Mouse (Mus musculus) intestine, embryonic 14.5 days (tissue): ENCODE data around the gene Eno3. TPM values are rescaled to one million over a fixed set of nuclear protein-coding genes. Genes with fewer than 3 reads are reported as not detected.

ENCODE experiments used
- ATAC-seq: fragments of 200-750 bp; cut with Nextera tagmentation; replicated peaks from 2 replicates; pipeline ENCODE4 v1.8.0; 2017; ENCODE audit warnings: low read depth, moderate number of reproducible peaks, moderate TSS enrichment, moderate library complexity; ENCODE audit not compliant: low FRiP score, low TSS enrichment
- DNase-seq: peaks from one replicate; pipeline ENCODE4 v3.0.0-alpha.2; 2018; ENCODE audit warnings: low spot score
- H3K27ac ChIP-seq: fragments of 300-500 bp; sonication (generic); 2 replicates; pipeline ENCODE4 v1.5.1; 2014; ENCODE audit warnings: low read depth, mild to moderate bottlenecking, control low read depth
- H3K27me3 ChIP-seq: fragments of 300-500 bp; sonication (generic); replicated peaks from 2 replicates; pipeline ENCODE4 v1.6.1; 2014; ENCODE audit warnings: low read length, control low read depth; ENCODE audit not compliant: control insufficient read depth, insufficient read depth
- H3K36me3 ChIP-seq: fragments of 300-500 bp; sonication (generic); 2 replicates; pipeline ENCODE4 v1.6.1; 2014; ENCODE audit warnings: low read length, control low read depth; ENCODE audit not compliant: control insufficient read depth, insufficient read depth
- H3K4me1 ChIP-seq: fragments of 300-500 bp; sonication (generic); replicated peaks from 2 replicates; pipeline ENCODE4 v1.6.1; 2014; ENCODE audit warnings: low read length, control low read depth, mixed read lengths; ENCODE audit not compliant: control insufficient read depth, insufficient read depth
- H3K4me2 ChIP-seq: fragments of 300-500 bp; sonication (generic); 2 replicates; pipeline ENCODE4 v1.6.1; 2014; ENCODE audit warnings: low read length
- H3K4me3 ChIP-seq: fragments of 300-500 bp; sonication (generic); 2 replicates; pipeline ENCODE4 v1.5.1; 2014; ENCODE audit warnings: low read depth, low read length, control low read depth, mixed read lengths
- H3K9ac ChIP-seq: fragments of 300-500 bp; sonication (generic); 2 replicates; pipeline ENCODE4 v1.6.1; 2014; ENCODE audit warnings: mild to moderate bottlenecking, low read length
- H3K9me3 ChIP-seq: fragments of 300-500 bp; sonication (generic); 2 replicates; pipeline ENCODE4 v1.6.1; 2016; ENCODE audit warnings: low read length, control low read depth; ENCODE audit not compliant: control insufficient read depth
- WGBS: fragments of 180-500 bp; shearing (Covaris S2); extraction: QIAGEN DNeasy Blood & Tissue Kit; methylation state at CpG from one replicate; pipeline ENCODE4 v1.1.7; 2014; 5-methylcytosine and 5-hydroxymethylcytosine counted together
- microRNA-seq: library from miRNA; unstranded; fragments of <30 nt; microRNA quantifications from one replicate; pipeline ENCODE4, GENCODE M21; 2016
- polyA plus RNA-seq: library from polyadenylated mRNA; unstranded; fragments of >200 nt; fragmentation: Nextera tagmentation; extraction: Ambion mirVana; gene quantifications from 2 replicates; pipeline ENCODE4 v1.2.1, GENCODE M21; 2014

Gene Eno3
- polyA plus RNA-seq, 1 experiment from 2014 or later: 13.5 TPM

GRCm38 (mm10) chr11:70701984-70702733 lies 45.2 kb downstream of the Eno3 start:
- WGBS: 72% methylated on average over 6 of the region's 6 CpGs
- no peaks in the 10 kb centered on the region for H3K27me3 ChIP-seq
- no peaks in the 10 kb centered on the region for H3K9me3 ChIP-seq
- H3K4me3 ChIP-seq: peak overlapping the region; percentile 76; the same call in 1 of the 2 replicates
- peaks cover 12% of the 10 kb centered on the region for H3K4me1 ChIP-seq
- no peak for ATAC-seq
- no peak for DNase-seq
- H3K27ac ChIP-seq: no peak overlapping the region
- peak overlapping the region; percentile 78 for H3K4me2 ChIP-seq
- H3K36me3 ChIP-seq: peaks cover 40% of the 10 kb centered on the region
- H3K9ac ChIP-seq: 0 out of 2 replicates have a peak overlapping the region, but pooled peaks have one; percentile 0

GRCm38 (mm10) chr11:70702781-70703180 lies 45.8 kb downstream of the Eno3 start:
- Histone ChIP-seq H3K27me3 (no peaks in the 10 kb centered on the region), H3K4me2 (no peak overlapping the region), H3K9me3 (no peaks in the 10 kb centered on the region), H3K27ac (no peak overlapping the region), H3K36me3 (peaks cover 46% of the 10 kb centered on the region), H3K4me3 (no peak overlapping the region), H3K4me1 (peaks cover 12% of the 10 kb centered on the region), H3K9ac (no peak overlapping the region)
- no peak for DNase-seq
- ATAC-seq: no peak
- WGBS: 79% methylated on average over 6 of the region's 6 CpGs

GRCm38 (mm10) chr11:70706127-70706526 lies 49.1 kb downstream of the Eno3 start:
- Histone ChIP-seq H3K36me3 (peaks cover 78% of the 10 kb centered on the region), H3K4me1 (peaks cover 11% of the 10 kb centered on the region), H3K9ac (no peak overlapping the region), H3K27me3 (no peaks in the 10 kb centered on the region), H3K4me2 (no peak overlapping the region), H3K9me3 (no peaks in the 10 kb centered on the region), H3K4me3 (no peak overlapping the region), H3K27ac (no peak overlapping the region)
- DNase-seq (no peak), ATAC-seq (no peak)
- 75% methylated on average over 3 of the region's 3 CpGs for WGBS

- Histone ChIP-seq H3K27ac (no peak overlapping the region), H3K4me1 (no peaks in the 10 kb centered on the region), H3K9ac (no peak overlapping the region), H3K36me3 (peaks cover 87% of the 10 kb centered on the region), H3K4me3 (no peak overlapping the region), H3K27me3 (no peaks in the 10 kb centered on the region), H3K4me2 (no peak overlapping the region), H3K9me3 (no peaks in the 10 kb centered on the region)
- no peak for DNase-seq
- ATAC-seq: no peak
- WGBS: 91% methylated on average over 10 of the region's 10 CpGs
Measured at GRCm38 (mm10) chr11:70711026-70711425, 54.0 kb downstream of the Eno3 start.

Small RNAs within 50 kb of the gene (microRNA-seq; reads per million reads assigned to microRNA genes)
- not detected for gene Mir6925

Other genes starting within 250 kb of the Eno3 start
- gene Pelp1, start 247.2 kb upstream of the Eno3 start, polyA plus RNA-seq: 34.3 and 41.2 TPM in 2 replicates
- 15.8 and 17.9 TPM in 2 replicates for gene Arrb2, start 224.6 kb upstream of the Eno3 start, polyA plus RNA-seq
- gene Med11, start 205.3 kb upstream of the Eno3 start, polyA plus RNA-seq: 50.7 and 51.6 TPM in 2 replicates
- gene Zmynd15, start 197.8 kb upstream of the Eno3 start, polyA plus RNA-seq: 0.75 and 0.92 TPM in 2 replicates
- gene Cxcl16, start 197.2 kb upstream of the Eno3 start, polyA plus RNA-seq: 8.0 and 10.0 TPM in 2 replicates
- gene Tm4sf5, start 152.0 kb upstream of the Eno3 start, polyA plus RNA-seq: 100 and 104 TPM in 2 replicates
- 0.28 and 1.1 TPM in 2 replicates for gene Vmo1, start 142.6 kb upstream of the Eno3 start, polyA plus RNA-seq
- gene Gltpd2, start 138.0 kb upstream of the Eno3 start, polyA plus RNA-seq: 0.46 and 0.83 TPM in 2 replicates
- gene Psmb6, start 131.8 kb upstream of the Eno3 start, polyA plus RNA-seq: 792 and 802 TPM in 2 replicates
- gene Gm40193, start 124.3 kb upstream of the Eno3 start, polyA plus RNA-seq: not detected in 2 replicates
- 9.7 and 11.7 TPM in 2 replicates for gene Pld2, start 117.1 kb upstream of the Eno3 start, polyA plus RNA-seq
- gene Mink1, start 94.3 kb upstream of the Eno3 start, polyA plus RNA-seq: 16.9 and 19.9 TPM in 2 replicates
- gene 4930544D05Rik, start 41.4 kb upstream of the Eno3 start, polyA plus RNA-seq: not detected in 2 replicates
- gene Chrne, start 38.0 kb upstream of the Eno3 start, polyA plus RNA-seq: 0.30 and 0.50 TPM in 2 replicates
- 0.26 and 0.37 TPM in 2 replicates for gene Gp1ba, start 18.1 kb upstream of the Eno3 start, polyA plus RNA-seq
- gene Rnf167, start 10.0 kb upstream of the Eno3 start, polyA plus RNA-seq: 101 and 115 TPM in 2 replicates
- 155 and 158 TPM in 2 replicates for gene Slc25a11, start 9.7 kb upstream of the Eno3 start, polyA plus RNA-seq
- gene Pfn1, start 2.6 kb upstream of the Eno3 start, polyA plus RNA-seq: 2,271 and 2,344 TPM in 2 replicates
- 140 and 154 TPM in 2 replicates for gene Spag7, start 12.2 kb downstream of the Eno3 start, polyA plus RNA-seq
- 16.2 and 17.2 TPM in 2 replicates for gene Camta2, start 30.9 kb downstream of the Eno3 start, polyA plus RNA-seq
- 1.5 and 1.6 TPM in 2 replicates for gene Inca1, start 43.0 kb downstream of the Eno3 start, polyA plus RNA-seq
- 11.4 and 14.3 TPM in 2 replicates for gene Kif1c, start 43.3 kb downstream of the Eno3 start, polyA plus RNA-seq
- gene Zfp3, start 107.0 kb downstream of the Eno3 start, polyA plus RNA-seq: 6.1 and 6.2 TPM in 2 replicates
- 0.40 and 0.45 TPM in 2 replicates for gene Scimp, start 155.4 kb downstream of the Eno3 start, polyA plus RNA-seq
- gene Rabep1, start 187.6 kb downstream of the Eno3 start, polyA plus RNA-seq: 30.5 and 32.9 TPM in 2 replicates